Mouse (Mus musculus) ES-E14 (cell line): ENCODE measurements around the gene Shroom2.

Experiments used
- CHD2 ChIP-seq: IDR thresholded peaks from 2 replicates; pipeline ENCODE4 v1.6.1; 2014; ENCODE audit warnings: mild to moderate bottlenecking, low read depth, low read length, inconsistent platforms
- ZC3H11A ChIP-seq: IDR thresholded peaks from 2 replicates; pipeline ENCODE4 v1.6.1; 2012; ENCODE audit warnings: low read depth, mild to moderate bottlenecking, inconsistent platforms, low read length, borderline replicate concordance

DNA sequence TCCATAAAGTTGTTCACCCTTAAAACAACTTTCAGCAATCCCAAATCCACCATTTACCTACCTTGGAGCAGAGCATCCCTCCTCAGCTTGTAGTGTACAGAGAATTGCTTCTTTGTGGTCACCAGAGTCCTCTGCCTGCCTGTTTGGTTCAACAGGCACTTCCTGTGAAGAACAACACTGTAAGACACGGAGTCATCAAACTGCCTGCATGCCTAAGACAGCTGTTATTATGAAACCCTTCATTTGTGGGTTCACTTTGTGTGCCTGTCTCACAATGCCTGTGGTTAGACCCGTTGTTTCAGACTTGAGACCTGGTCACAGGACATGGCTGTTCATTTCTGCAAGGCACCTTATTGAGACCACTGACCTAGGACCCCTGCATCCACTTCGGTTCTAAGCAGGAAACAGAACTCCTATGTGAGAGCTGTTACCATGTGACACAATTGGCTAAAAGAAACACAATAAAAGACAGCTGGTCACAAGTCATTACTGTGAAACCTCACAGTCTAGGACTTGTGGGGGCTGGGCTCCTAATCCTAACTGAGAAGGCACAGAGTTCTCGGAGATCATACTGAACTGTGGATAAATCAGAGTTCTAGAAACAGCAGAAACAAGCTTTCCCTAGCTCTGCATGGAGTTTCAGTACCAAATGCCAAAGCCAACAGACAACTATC lies 111.8 kb downstream of the Shroom2 start:
- TF ChIP-seq ZC3H11A (no peak), CHD2 (no peak)
